ENCODE assay signal across 8 mouse cellular contexts in genomic region chr6:91410168-91410780, GRCm38 (mm10). TPM values are rescaled to one million over a fixed set of nuclear protein-coding genes. Genes with fewer than 3 reads are reported as not detected.
DNase-seq lines count a peak whose midpoint lies in the region; ATAC-seq and TF ChIP-seq lines count a peak whose summit lies in the region.
"Had no signal": no experiment of that assay in that cellular context is flagged by ENCODE, and none has a peak within 500 bp of the region (broad histone marks: within the 10 kb centered on the region; RNA-seq: fewer than 3 reads in every experiment).

No protein-coding gene starts in this region.

- DNase-seq in embryonic facial prominence, embryonic 14.5 days (ENCODE audit: low spot score) = no peak
- DNase-seq in retina, embryonic 14.5 days (ENCODE audit: low spot score) = no peak
- no peak for DNase-seq in thymus, postnatal 0 days (ENCODE audit: low spot score)

- ATAC-seq in embryonic facial prominence, embryonic 14.5 days (ENCODE audit: low read depth) = no peak
- no peak for ATAC-seq in limb, embryonic 15.5 days (ENCODE audit: insufficient number of reproducible peaks, low FRiP score, low TSS enrichment, low read depth)
- ATAC-seq in activated CD4-positive, CD25-positive, alpha-beta regulatory T cell, adult 4 months = no peak

- H3K9me3 ChIP-seq in E14TG2a.4 (ENCODE audit: low read length) = peaks cover 9% of the 10 kb centered on the region
- no peaks in the 10 kb centered on the region for H3K9me3 ChIP-seq in ES-Bruce4 (replicated peaks; ENCODE audit: control insufficient read depth, insufficient read depth, low read length, poor library complexity, severe bottlenecking)
- no peaks in the 10 kb centered on the region for H3K9me3 ChIP-seq in embryonic facial prominence, embryonic 14.5 days (ENCODE audit: control insufficient read depth, low read length)
- no peaks in the 10 kb centered on the region for H3K9me3 ChIP-seq in limb, embryonic 15.5 days

- H3K27ac ChIP-seq in ES-Bruce4 (ENCODE audit: insufficient read depth, low read length) = no peak overlapping the region
- H3K27ac ChIP-seq in embryonic facial prominence, embryonic 14.5 days (replicated peaks; ENCODE audit: low read depth, low read length) = no peak overlapping the region
- H3K27ac ChIP-seq in limb, embryonic 15.5 days = no peak overlapping the region
- H3K27ac ChIP-seq: macrophage had no signal

- peak overlapping the region; percentile 28; the same call in 1 of the 2 replicates for H3K9ac ChIP-seq in ES-Bruce4 (ENCODE audit: low read depth, poor library complexity, severe bottlenecking)
- no peak overlapping the region for H3K9ac ChIP-seq in embryonic facial prominence, embryonic 14.5 days (ENCODE audit: low read depth, low read length)
- H3K9ac ChIP-seq in limb, embryonic 15.5 days = no peak overlapping the region

- no peaks in the 10 kb centered on the region for H3K36me3 ChIP-seq in E14TG2a.4 (ENCODE audit: insufficient read depth, low read length)
- H3K36me3 ChIP-seq in ES-Bruce4 (ENCODE audit: control insufficient read depth, insufficient read depth, low read length, poor library complexity, severe bottlenecking) = no peaks in the 10 kb centered on the region
- H3K36me3 ChIP-seq in embryonic facial prominence, embryonic 14.5 days (ENCODE audit: control insufficient read depth, insufficient read depth, low read length) = no peaks in the 10 kb centered on the region
- H3K36me3 ChIP-seq in limb, embryonic 15.5 days = no peaks in the 10 kb centered on the region

- H3K4me1 ChIP-seq in E14TG2a.4 (replicated peaks; ENCODE audit: low read depth, low read length) = peaks cover 28% of the 10 kb centered on the region
- H3K4me1 ChIP-seq in ES-Bruce4 (ENCODE audit: control insufficient read depth, insufficient read depth, low read length) = no peaks in the 10 kb centered on the region
- no peaks in the 10 kb centered on the region; the same call in none of the 2 replicates for H3K4me1 ChIP-seq in embryonic facial prominence, embryonic 14.5 days (ENCODE audit: control insufficient read depth, insufficient read depth, low read length)
- peaks cover 24% of the 10 kb centered on the region for H3K4me1 ChIP-seq in limb, embryonic 15.5 days

- H3K4me3 ChIP-seq in E14TG2a.4 (replicated peaks; ENCODE audit: low read length) = peak overlapping the region; percentile 85
- peak overlapping the region; percentile 51 for H3K4me3 ChIP-seq in ES-Bruce4 (ENCODE audit: low read depth, low read length)
- peak overlapping the region; percentile 51 for H3K4me3 ChIP-seq in embryonic facial prominence, embryonic 14.5 days (ENCODE audit: low read depth, low read length)
- H3K4me3 ChIP-seq in limb, embryonic 15.5 days = peak overlapping the region; percentile 50

- TF ChIP-seq EP300 in ES-Bruce4 (IDR thresholded peaks at IDR 0.05; ENCODE audit: insufficient read depth, low read depth, low read length) = no peak

- TF ChIP-seq POLR2A in ES-Bruce4 (IDR thresholded peaks at IDR 0.05; ENCODE audit: insufficient read depth, low read length) = no peak

- no peak for TF ChIP-seq CTCF in E14TG2a.4 (conservative IDR thresholded peaks at IDR 0.05; ENCODE audit: low read length)
- no peak for TF ChIP-seq CTCF in ES-Bruce4 (IDR thresholded peaks at IDR 0.05; ENCODE audit: low read depth, low read length)

- H3K27me3 ChIP-seq in E14TG2a.4 (ENCODE audit: insufficient read depth, low read length) = peaks cover 93% of the 10 kb centered on the region
- peaks cover 13% of the 10 kb centered on the region for H3K27me3 ChIP-seq in ES-Bruce4 (ENCODE audit: control insufficient read depth, insufficient read depth, low read length, poor library complexity, severe bottlenecking)
- H3K27me3 ChIP-seq in embryonic facial prominence, embryonic 14.5 days (replicated peaks; ENCODE audit: control insufficient read depth, insufficient read depth, low read length) = peaks cover 74% of the 10 kb centered on the region
- peaks cover 79% of the 10 kb centered on the region for H3K27me3 ChIP-seq in limb, embryonic 15.5 days

- WGBS in embryonic facial prominence, embryonic 14.5 days = 1% methylated on average over 25 of the region's 26 CpGs
- under 1% methylated on average over 26 of the region's 26 CpGs for WGBS in limb, embryonic 15.5 days

- H3K4me2 ChIP-seq in embryonic facial prominence, embryonic 14.5 days (ENCODE audit: low read depth, low read length) = peak overlapping the region; percentile 97
- H3K4me2 ChIP-seq in limb, embryonic 15.5 days = peak overlapping the region; percentile 97

RNA-seq across cellular contexts. Expression of gene Wnt7a, which starts 0.9 kb away (rescaled TPM):
- polyA plus RNA-seq in ES-Bruce4 (2011; ENCODE audit: insufficient read depth, insufficient read length, low read depth, missing spikeins) = 5.3 and 15.8 TPM in 2 replicates
- polyA plus RNA-seq in embryonic facial prominence, embryonic 14.5 days (2014; fragmentation: Nextera tagmentation; extraction: Ambion mirVana) = 0.54 and 1.2 TPM in 2 replicates
- 4.1 and 4.5 TPM in 2 replicates for polyA plus RNA-seq in limb, embryonic 15.5 days (2015; fragmentation: Nextera tagmentation; extraction: Ambion mirVana)
- polyA plus RNA-seq in thymus, postnatal 0 days (2015; fragmentation: Nextera tagmentation; extraction: Ambion mirVana) = 0.14 and 0.22 TPM in 2 replicates
- not detected for polyA plus RNA-seq in activated CD4-positive, CD25-positive, alpha-beta regulatory T cell, adult 4 months (2017; shearing (Covaris generic))
- polyA plus RNA-seq: macrophage had no signal
